Mouse (Mus musculus) 416B (cell line): ENCODE data around the gene Mrps18b.

Experiments
- DNase-seq: peaks from one replicate; pipeline ENCODE4 v3.0.0; 2011; ENCODE audit warnings: low read depth

The Mrps18b gene

GRCm38 (mm10) chr17:35918276-35919059 lies 2.3 kb upstream of the Mrps18b start:
- peak; percentile 88 for DNase-seq

GRCm38 (mm10) chr17:35917463-35918251 lies 1.5 kb upstream of the Mrps18b start:
- DNase-seq, result peak; percentile 75

DNA sequence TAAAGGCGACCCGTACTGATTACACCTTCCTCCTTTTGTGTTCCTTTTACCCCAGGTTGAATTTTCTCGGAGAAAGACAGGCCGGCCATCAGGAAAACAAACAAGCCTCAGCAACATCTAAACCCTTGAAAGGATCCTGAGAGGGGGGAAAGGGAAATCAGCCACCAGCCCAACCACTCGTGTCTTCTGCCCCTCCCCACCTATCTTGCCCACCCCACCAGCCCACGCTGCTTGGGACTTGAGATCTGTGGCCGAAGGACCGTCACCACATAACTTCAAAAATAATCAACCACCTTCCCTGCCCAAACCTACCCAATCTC lies 914 bp upstream of the Mrps18b start:
- DNase-seq, result peak; percentile 74

- DNase-seq, result peak; percentile 74
Observed at GRCm38 (mm10) chr17:35915538-35916296, 472 bp downstream of the Mrps18b start.

DNA sequence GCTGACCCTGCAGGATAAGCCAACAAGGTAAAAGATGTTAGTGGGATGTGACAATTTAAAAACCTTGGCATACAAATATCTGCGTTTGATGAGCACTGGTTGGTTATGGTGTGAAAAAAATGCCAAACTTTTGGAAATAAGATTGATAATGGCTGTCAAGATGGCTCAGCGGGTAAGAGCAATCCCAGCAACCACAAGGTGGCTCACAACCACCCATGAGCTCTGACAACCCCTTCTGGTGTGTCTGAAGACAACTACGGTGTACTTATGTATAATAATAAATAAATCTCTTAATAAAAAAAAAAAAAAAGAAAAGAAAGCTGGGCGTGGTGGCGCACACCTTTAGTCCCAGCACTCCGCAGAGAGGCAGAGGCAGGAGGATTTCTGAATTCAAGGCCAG lies 1.2 kb downstream of the Mrps18b start:
- DNase-seq, result peak; percentile 51

DNA sequence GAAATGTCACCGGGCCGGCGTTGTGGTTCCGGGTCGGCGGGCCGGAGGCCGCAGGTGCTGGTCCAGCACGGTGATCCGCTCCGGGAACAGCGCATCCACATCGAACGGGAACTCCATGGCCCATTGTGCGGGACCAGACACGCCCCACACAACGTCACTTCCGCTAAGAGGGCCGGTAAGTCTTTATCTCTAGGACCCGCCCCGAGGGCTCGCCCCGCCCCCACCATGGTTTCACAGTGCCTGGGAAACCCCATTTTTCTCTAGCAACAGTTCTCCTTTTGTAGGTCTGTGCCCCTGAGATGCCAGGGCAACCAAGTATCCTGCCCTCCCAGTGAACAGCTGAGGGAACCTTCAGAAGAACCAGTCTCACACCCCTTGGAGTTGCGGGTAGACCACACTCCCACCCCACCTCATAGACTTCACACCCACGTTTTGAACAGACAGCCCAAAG lies 6.2 kb downstream of the Mrps18b start, which contains the start of gene Atat1:
Gene Atat1, minus strand, starts transcription at position 157 of the 451 bp plus-strand sequence.
- DNase-seq, result peak; percentile 95

GRCm38 (mm10) chr17:35909186-35909918 lies 6.8 kb downstream of the Mrps18b start:
- DNase-seq, result no peak

DNA sequence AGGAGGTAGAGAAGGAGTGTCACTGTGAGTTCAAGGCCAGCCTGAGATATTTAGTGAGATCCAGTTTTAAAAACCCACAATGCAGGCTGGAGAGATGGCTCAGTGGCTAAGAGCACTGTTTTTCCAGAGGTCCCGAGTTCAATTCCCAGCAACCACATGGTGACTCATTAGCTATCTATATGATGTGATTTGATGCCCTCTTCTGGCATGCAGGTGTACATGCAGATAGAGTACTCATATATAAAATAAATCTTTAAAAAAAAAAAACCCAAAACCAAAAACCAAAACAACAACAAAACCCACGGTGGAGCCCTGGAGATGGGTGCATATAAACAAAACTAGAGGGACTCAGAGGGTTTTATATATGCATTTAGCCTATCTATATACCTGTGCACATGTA lies 8.6 kb downstream of the Mrps18b start:
- peak; percentile 67 for DNase-seq

GRCm38 (mm10) chr17:35905587-35905986 lies 10.6 kb downstream of the Mrps18b start:
- DNase-seq, result no peak

GRCm38 (mm10) chr17:35903992-35904355 lies 12.2 kb downstream of the Mrps18b start:
- DNase-seq, result no peak

DNA sequence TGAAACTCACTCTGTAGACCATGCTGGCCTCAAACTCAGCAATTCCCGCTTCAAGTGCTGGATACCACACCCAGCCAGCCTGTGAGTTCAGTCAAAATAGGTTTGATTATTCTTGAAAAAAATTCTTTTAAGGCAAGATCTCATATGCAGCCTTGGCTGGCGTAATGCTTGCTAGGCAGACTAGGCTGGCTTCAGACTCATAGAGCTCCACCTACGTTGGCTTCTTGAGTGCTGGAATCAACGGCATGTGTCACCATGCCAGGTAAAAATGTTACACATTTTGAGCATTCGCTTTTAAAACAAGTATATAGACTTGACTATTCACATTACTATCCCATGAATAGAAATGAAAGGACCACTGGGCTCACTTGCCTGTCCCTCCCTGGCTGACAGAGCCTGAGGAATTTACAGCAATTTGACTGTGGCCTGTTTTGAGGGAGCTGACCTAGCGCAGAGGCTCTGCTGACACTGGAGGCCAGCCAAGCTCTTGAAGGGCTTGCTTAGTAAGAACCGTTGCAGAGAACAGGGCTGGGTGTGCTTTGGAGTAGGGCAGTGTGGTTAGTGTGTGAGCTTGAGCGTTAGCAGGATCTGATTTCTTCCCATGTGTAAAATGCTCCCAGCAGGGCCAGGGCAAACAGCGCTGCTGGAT lies 12.7 kb downstream of the Mrps18b start:
- peak; percentile 65 for DNase-seq

GRCm38 (mm10) chr17:35900636-35901035 lies 15.6 kb downstream of the Mrps18b start:
- DNase-seq, result no peak

DNA sequence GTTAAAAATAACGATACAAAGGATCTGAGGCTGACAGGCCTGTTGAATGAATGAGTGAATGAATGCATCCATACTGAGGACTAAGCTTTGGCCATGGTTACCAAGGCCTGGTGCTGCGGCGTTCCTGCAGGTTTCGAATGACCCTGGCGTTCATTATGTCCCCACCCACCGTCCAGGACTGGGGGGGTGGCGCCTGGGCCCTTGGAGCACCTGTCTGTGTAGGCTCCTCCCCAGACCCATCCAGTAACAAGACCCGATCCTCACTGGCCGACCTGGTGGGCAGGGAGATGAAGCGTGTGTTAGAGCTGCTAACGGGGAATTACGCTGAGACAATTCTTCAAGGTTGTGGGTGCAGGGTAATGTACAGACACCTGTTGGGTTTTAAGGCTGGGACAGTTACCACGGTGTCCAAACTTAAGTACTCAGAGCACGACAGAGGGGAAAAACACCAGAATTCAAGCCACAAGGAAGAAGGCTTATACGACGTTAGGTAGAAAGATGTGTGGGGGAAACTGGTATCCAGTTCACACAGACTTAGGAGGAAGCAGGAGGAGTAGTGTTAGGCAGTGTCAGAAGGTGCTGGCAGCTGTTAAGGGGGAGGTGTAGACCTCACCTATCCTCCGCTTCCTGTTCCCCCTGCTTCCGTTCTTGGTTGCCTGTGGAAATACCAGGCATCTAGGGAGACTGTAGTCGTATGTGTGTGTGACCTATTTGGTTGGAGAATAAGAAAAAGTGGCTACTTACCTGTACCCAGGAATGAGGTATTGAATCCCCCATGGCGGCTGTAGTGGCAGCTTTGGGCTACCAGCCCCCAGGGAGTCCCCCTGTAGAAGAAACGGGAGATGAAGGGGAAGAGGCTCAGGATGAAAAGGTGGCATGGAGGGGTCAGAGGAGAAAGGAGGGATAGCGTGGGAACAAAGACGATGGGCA lies 18.3 kb downstream of the Mrps18b start:
- no peak for DNase-seq

- peak; percentile 91 for DNase-seq
Observed at GRCm38 (mm10) chr17:35896781-35897643, 19.2 kb downstream of the Mrps18b start, which contains the start of gene 2310061I04Rik. 2310061I04Rik (minus strand) TSS chr17:35897431.

- no peak for DNase-seq
Observed at GRCm38 (mm10) chr17:35887725-35888124, 28.5 kb downstream of the Mrps18b start.

GRCm38 (mm10) chr17:35883777-35884176 lies 32.4 kb downstream of the Mrps18b start:
- no peak for DNase-seq

DNA sequence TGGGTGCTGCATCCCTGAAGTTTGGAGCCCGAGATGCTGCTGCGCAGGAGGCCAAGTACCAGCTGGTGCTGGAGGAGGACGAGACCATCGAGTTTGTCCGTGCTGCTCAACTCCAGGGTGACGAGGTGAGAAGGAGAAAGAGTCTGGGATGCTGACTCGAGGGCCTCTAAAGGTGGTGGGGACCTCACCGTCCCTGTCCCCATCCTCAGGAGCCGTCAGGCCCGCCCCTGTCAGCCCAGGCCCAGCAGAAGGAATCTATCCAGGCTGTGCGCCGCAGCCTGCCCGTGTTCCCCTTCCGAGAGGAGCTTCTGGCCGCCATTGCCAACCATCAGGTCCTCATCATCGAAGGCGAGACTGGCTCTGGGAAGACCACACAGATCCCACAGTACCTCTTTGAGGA lies 33.3 kb downstream of the Mrps18b start:
- no peak for DNase-seq

DNA sequence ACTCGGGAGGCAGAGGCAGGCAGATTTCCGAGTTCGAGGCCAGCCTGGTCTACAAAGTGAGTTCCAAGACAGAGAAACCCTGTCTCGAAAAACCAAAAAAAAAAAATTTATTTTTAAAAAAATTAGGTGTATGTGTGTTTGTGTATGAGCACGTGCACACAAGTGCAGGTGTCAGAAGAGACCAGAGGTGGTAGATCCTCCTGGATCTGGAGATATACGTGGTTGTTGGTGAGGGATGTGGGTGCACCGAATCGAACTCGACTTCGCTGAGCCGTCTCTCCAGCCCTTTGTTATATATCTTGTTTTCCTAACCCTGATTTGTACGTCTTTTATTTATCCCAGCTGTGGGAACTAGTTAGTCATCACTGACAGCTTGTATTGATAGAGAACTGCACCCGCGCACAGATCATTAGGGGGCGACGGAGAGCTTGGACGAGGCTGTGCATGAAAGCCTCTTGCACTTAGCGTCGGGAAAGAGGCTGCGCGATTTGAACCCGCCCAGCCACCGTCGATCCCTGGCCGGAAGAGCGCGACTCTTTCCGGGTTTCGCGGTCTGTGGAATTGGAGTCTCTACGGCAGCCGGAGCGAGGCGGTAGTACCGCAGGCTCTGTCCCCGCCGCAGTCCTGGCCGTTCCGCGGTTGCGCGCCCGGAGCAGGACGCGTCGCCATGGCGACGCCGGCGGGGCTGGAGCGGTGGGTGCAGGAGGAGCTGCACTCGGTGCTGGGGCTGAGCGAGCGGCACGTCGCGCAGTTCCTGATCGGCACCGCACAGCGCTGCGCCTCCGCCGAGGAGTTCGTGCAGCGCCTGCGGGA lies 36.7 kb downstream of the Mrps18b start, which contains the start of gene Dhx16:
Gene Dhx16, plus strand, starts transcription at position 575 of the 813 bp plus-strand sequence.
- DNase-seq, result peak; percentile 98
